Mouse (Mus musculus): Measurements from ENCODE around the gene 4930548H24Rik.
"Not testable (repeated sequence)": the region's sequence is repeated elsewhere in the genome, so short reads cannot be mapped to it uniquely, and the experiment has no call there.

The 4930548H24Rik gene

DNA sequence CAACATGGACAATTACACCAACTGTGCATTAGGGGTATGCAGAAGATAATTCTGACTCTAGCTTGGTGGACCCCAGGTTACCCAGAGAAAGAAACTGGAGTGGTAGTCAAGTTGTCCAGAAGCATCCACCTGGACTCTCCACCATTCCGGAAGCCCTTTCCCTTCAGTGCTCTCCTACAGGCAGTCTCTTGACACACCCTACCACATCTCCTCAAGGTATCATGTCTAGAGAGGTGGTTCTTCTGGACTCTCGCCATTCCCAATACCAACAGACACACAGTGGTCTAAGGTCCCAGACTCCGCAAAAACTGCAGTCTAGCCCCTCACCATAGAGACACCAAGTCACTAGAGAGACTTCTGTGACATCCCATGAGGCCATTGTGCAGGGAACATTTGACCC, at the start of gene 4930548H24Rik:
Gene 4930548H24Rik, plus strand, starts transcription at position 301 of the 400 bp plus-strand sequence.
- DNase-seq (ENCODE audit: low spot score) = no peak

DNA sequence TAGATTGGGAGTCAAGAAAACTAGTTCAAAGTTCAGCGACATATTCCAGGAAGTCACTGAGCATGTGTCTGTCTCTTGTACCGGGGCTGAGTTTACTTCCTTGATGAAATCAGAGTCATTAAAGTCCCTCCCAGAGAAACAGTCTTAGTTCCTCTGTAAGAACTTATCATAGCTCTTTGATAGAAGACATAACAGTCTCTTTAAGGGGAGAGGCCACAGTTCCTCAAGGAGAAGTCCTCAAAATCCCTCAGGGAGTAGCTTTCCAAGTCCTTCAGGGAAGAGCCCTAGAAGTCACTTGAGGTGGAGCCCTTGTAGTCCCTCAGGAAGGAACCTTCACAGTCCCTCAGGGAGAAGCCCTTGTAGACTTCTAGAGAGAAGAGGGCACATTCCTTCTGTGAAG, 34.2 kb upstream of the 4930548H24Rik start:
- no peak for DNase-seq (ENCODE audit: low spot score)

DNA sequence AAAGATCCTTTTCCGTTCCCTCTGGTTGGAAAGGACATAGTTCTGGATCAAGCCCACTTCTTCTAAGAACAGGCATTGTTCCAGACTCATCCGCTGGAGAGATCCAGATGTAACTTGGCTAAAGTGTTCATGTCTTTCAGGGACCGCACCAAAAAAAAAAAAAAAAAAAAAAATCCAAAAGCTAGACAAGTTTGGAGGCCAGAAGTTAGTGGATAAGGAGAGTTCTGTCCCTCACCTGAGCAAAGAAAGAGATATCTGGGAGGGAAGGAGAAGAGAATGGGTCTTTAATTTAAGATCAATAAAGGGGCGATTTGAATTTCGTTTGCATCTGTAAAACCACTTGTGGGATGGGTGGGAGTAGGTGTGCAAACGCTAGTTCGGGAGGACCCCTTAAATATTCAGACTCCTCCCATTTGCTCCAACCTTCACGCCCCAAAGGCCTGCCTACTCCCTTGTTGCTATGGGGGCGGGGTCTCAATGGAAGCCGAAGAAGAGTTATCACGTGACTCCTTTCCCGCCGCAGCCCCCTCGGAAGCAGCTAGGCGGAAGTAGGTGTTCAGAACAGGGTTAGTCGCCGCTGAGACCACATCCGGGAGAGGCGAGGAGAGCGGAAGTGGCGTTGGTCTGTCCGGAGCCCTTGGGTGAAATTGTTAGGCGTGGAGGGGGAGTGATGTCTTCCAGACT, 33.5 kb upstream of the 4930548H24Rik start, which contains the start of gene Zfp512:
Gene Zfp512, plus strand, starts transcription at position 554 of the 684 bp plus-strand sequence.
- peak; percentile 91 for DNase-seq (ENCODE audit: low spot score)

DNA sequence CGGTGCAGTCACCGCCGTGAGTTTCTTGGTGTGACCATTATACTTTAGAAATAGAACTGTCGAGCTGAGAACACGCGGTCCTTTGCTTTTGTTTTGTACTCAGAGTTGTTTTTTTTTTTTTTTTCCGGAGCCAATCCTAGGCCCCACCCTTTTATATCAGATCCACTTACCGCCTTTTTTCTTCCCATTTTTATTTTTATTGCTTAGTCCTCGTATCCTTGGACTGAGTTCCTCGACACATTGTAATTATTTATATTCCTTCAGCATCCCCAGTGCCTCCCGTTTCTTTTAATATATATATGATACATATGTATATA, 33.0 kb upstream of the 4930548H24Rik start:
- DNase-seq (ENCODE audit: low spot score) = no peak

- no peak for DNase-seq (ENCODE audit: low spot score)
Observed at GRCm38 (mm10) chr5:31452886-31453410, 32.6 kb upstream of the 4930548H24Rik start.

GRCm38 (mm10) chr5:31467798-31468197, 17.7 kb upstream of the 4930548H24Rik start:
- DNase-seq (ENCODE audit: low spot score) = no peak

DNA sequence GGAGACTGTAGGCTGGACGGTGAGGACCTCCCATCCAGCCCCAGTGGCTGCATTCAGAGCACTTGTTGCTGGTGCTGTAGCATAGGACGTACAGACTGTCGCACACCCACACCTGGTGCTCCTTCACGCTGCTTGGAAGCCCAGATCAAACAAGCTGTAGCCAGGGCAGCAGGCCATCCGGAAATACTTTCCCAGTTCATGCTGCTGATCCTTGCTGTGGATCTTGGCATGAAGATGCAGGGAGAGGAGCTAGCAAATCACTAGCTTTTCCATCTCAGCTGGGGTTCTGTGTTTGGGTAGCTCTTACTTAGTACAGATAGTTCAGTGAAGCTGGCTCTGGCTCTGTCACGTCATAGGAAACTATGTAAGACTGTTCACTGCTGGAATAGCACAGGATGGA, 15.8 kb upstream of the 4930548H24Rik start:
- DNase-seq (ENCODE audit: low spot score) = no peak

DNA sequence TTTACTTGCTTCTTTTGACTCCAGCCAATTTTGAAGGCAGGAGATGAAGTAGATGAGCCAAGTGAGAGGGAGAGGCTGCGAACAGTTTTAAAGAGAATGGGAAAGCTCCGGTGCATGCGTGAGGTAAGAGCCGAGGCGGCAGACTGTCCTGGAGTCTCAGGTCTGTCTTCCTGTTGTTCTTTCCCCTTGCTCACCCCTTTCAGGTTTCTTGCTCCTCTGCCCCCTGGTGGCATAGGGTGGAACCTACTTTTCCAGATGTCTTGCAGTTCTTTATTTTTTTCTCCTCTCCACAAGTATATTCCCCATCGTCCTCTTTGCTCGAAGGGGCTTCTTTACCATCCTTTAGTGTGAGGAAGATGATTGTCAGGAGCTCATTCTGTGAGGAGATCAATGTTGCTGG, 15.2 kb upstream of the 4930548H24Rik start:
- DNase-seq (ENCODE audit: low spot score) = peak; percentile 48

DNA sequence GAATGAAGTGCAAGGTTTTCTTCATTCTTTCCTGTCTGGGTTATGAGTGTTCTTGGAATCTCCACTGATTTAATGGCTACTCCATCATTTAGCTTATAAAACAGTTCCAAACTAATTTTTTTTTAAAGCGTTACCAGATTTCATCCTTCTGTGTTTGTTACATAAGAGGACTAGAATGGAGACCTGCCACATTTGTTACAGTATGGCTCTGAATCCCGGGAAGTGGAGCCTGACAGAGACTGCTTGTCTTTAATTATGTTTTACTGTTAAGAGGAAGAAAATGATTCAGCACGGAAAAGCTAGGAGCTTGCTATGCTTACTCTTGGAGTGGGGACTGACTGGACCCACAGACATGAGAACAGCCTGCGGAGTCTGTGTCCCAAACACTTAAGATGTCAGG, 5.0 kb upstream of the 4930548H24Rik start:
- no peak for DNase-seq (ENCODE audit: low spot score)

DNA sequence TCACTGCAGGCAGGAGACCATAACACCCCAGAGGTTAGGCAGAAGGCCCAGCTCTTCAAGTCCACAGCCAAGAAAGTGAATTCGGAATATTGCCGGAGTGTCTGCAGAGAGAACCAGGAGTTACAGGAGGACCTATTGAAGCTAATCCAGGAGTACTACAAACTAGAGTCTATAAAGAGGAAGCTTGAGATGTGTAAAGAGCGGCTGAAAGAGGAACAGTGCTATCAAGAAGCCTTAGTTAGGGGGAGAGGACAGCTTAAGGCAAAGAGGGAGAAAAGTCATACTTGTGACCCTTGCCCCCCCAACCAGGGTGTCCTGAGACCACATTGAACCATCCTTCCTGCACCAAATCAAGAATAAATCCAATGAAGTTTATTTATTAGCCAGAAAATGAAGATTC, 2.3 kb downstream of the 4930548H24Rik start:
- no peak for DNase-seq (ENCODE audit: low spot score)

GRCm38 (mm10) chr5:31489116-31489769, 3.7 kb downstream of the 4930548H24Rik start:
- no peak for DNase-seq (ENCODE audit: low spot score)

- DNase-seq (ENCODE audit: low spot score) = no peak
Observed at GRCm38 (mm10) chr5:31492031-31492430, 6.5 kb downstream of the 4930548H24Rik start.

- peak; percentile 82 for DNase-seq (ENCODE audit: low spot score)
Observed at GRCm38 (mm10) chr5:31494513-31495297, 9.2 kb downstream of the 4930548H24Rik start, which contains the start of gene Gpn1. Gene Gpn1 (plus strand): TSS chr5:31494741.

GRCm38 (mm10) chr5:31504843-31505242, 19.3 kb downstream of the 4930548H24Rik start:
- no peak for DNase-seq (ENCODE audit: low spot score)

GRCm38 (mm10) chr5:31512481-31512880, 26.9 kb downstream of the 4930548H24Rik start:
- DNase-seq (ENCODE audit: low spot score) = no peak

GRCm38 (mm10) chr5:31520556-31520955, 35.0 kb downstream of the 4930548H24Rik start:
- peak; percentile 28 for DNase-seq (ENCODE audit: low spot score)

DNA sequence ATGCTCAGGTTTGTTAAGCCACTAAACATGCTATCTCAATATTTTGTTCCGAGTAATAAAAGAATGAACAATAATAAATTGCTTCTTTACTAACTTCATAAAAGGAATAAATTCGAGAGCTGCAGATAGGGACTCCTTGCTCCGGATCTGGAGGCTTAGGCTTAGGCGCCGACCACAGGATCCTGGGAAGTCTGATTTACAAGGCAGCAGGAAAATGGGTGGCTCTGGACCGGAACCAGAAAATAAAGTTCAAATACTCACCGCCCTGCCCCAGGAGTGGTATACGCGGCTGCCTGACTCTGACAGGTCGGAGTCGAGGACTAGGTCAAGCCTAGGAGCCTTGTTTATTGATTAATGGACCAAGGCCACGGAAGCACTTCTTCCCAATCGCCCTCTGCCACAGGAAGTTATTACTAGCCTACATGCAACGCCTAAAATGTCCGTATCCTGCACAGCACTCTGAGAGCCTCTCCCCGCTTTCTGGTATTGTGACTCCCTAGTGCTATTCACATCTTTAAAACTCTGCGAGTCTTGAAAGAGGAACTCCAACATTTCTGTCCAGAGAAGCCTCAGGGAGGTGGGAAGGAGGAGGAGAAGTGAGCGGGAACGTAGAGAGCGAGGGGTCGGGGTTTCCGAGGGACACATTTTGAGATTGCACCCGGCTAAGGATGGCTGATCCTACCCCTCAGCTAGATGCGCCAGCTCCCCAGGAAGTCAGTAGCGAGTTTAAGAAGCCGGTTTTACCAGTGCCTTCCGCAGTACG, 41.0 kb downstream of the 4930548H24Rik start, which contains the start of gene Slc4a1ap:
Gene Slc4a1ap, plus strand, starts transcription at position 642 of the 763 bp plus-strand sequence.
- DNase-seq (ENCODE audit: low spot score) = peak; percentile 78

DNA sequence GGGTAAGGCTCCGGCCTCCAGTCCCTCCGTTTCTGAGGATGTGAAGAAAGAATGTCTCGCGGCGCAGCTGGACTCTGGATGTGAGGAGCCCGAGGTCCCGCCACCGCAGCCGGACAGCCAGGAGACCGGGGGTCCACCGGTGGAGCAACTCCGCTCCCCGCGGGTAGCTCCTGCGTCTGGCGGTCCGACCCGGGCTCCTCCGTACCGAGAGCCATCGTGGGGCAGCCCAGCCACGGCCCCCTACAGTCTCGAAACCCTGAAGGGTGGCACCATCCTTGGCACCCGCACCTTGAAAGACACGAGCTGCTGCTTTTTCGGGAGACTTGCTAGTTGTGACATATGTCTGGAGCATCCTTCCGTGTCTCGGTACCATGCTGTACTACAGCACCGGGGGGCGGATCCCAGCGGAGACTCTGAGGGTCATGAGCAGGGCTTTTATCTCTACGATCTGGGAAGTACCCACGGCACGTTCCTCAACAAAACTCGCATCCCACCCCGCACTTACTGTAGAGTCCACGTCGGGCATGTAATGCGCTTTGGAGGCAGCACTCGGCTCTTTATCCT, 41.7 kb downstream of the 4930548H24Rik start:
- no peak for DNase-seq (ENCODE audit: low spot score)

- DNase-seq (ENCODE audit: low spot score) = not testable (repeated sequence)
Observed at GRCm38 (mm10) chr5:31527707-31528106, 42.2 kb downstream of the 4930548H24Rik start, which contains the start of gene Supt7l. Gene Supt7l (minus strand): TSS chr5:31527807.

DNA sequence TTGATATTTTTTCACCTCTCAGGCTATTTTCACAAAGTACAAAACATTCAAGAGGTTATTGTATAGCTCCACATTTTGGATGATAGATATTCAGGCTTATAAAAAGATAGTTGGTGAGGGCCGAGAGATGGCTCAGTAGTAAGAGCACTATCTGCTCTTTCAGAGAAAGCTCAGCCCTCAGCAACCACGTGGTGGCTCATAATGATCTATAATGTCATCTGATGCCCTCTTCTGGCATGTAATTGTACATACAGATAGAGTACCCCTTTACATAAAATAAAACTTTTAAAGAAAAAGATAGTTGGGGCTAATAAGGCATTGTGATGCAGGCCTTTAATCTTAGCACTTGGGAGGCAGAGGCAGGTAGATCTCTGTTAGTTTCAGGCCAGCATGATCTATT, 43.0 kb downstream of the 4930548H24Rik start:
- peak; percentile 28 for DNase-seq (ENCODE audit: low spot score)

DNA sequence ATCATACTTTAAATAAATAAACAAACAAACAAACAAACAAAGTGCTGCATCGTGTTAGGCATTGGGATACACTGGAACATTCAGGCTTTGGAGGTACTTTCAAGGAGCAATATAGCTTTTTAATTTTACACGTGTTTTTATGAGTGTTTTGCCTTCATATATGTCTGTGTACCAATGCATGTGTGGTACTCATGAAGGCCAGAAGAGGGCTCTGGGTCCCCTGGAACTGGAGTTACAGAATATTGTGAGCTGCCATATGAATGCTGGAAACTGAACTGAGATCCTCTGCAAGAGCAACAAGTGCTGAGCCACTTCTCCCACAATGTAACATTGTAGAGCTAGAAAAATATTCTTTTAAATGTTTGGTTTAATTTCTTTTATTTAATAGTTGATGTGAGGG, 49.7 kb downstream of the 4930548H24Rik start:
- no peak for DNase-seq (ENCODE audit: low spot score)

All from T-cell, adult 2 months (primary cell).